Mouse (Mus musculus) hindbrain, embryonic 13.5 days (tissue): Measurements from ENCODE around the gene Bmp10. TPM values are rescaled to one million over a fixed set of nuclear protein-coding genes. Genes with fewer than 3 reads are reported as not detected.
A peak's percentile ranks its signal among the peaks of the same experiment; 100 is the strongest.

Source experiments
- ATAC-seq: fragments of 200-750 bp; cut with Nextera tagmentation; 2 replicates; pipeline ENCODE4 v1.8.0; 2017; ENCODE audit warnings: moderate TSS enrichment; ENCODE audit not compliant: low FRiP score
- H3K27ac ChIP-seq: fragments of 300-500 bp; sonication (generic); 2 replicates; pipeline ENCODE4 v1.5.1; 2015; ENCODE audit warnings: inconsistent platforms, mild to moderate bottlenecking, moderate library complexity
- H3K27me3 ChIP-seq: fragments of 300-500 bp; sonication (generic); 2 replicates; pipeline ENCODE4 v1.6.1; 2015; ENCODE audit warnings: mild to moderate bottlenecking, inconsistent platforms
- H3K36me3 ChIP-seq: fragments of 300-500 bp; sonication (generic); 2 replicates; pipeline ENCODE4 v1.6.1; 2015; ENCODE audit warnings: mild to moderate bottlenecking, inconsistent platforms
- H3K4me1 ChIP-seq: fragments of 300-500 bp; sonication (generic); replicated peaks from 2 replicates; pipeline ENCODE4 v1.6.1; 2015; ENCODE audit warnings: inconsistent platforms
- H3K4me2 ChIP-seq: fragments of 300-500 bp; sonication (generic); 2 replicates; pipeline ENCODE4 v1.6.1; 2015; ENCODE audit warnings: inconsistent platforms, mild to moderate bottlenecking, moderate library complexity
- H3K4me3 ChIP-seq: fragments of 300-500 bp; sonication (generic); 2 replicates; pipeline ENCODE4 v1.5.1; 2015; ENCODE audit warnings: mild to moderate bottlenecking, inconsistent platforms
- H3K9ac ChIP-seq: fragments of 300-500 bp; sonication (generic); 2 replicates; pipeline ENCODE4 v1.6.1; 2015; ENCODE audit warnings: mild to moderate bottlenecking, inconsistent platforms
- H3K9me3 ChIP-seq: fragments of 300-500 bp; sonication (generic); 2 replicates; pipeline ENCODE4 v1.6.1; 2016; ENCODE audit warnings: inconsistent platforms
- WGBS: fragments of 180-500 bp; shearing (Covaris S2); methylation state at CpG from one replicate; pipeline ENCODE4 v1.1.7; 2015; 5-methylcytosine and 5-hydroxymethylcytosine counted together
- polyA plus RNA-seq: library from polyadenylated mRNA; unstranded; fragments of >200 nt; fragmentation: Nextera tagmentation; extraction: Ambion mirVana; gene quantifications from 2 replicates; pipeline ENCODE4 v1.2.1, GENCODE M21; 2015

Bmp10 gene
- not detected in 2 replicates for polyA plus RNA-seq

- Histone ChIP-seq H3K9me3 (no peaks in the 10 kb centered on the region), H3K4me2 (no peak within 1 kb of the TSS), H3K36me3 (no peaks in the 10 kb centered on the region), H3K4me1 (0 out of 2 replicates have a peak, but pooled peaks cover 4% of the 10 kb centered on the region), H3K27ac (no peak within 1 kb of the TSS), H3K9ac (no peak within 1 kb of the TSS), H3K4me3 (no peak within 1 kb of the TSS), H3K27me3 (no peaks in the 10 kb centered on the region)
- no peak for ATAC-seq
- 81% methylated on average over 7 of the region's 7 CpGs for WGBS
Observed at GRCm38 (mm10) chr6:87428487-87429044, at the start of gene Bmp10. Gene Bmp10 (plus strand): TSS chr6:87428994.

GRCm38 (mm10) chr6:87383926-87384691, 44.7 kb upstream of the Bmp10 start:
- Histone ChIP-seq H3K36me3 (no peaks in the 10 kb centered on the region), H3K4me2 (peak overlapping the region; percentile 60), H3K27ac (no peak overlapping the region), H3K9me3 (no peaks in the 10 kb centered on the region), H3K9ac (peak overlapping the region; percentile 53), H3K4me1 (peaks cover 6% of the 10 kb centered on the region), H3K4me3 (peak overlapping the region; percentile 39), H3K27me3 (peaks cover 16% of the 10 kb centered on the region; the same call in 1 of the 2 replicates)
- 9% methylated on average over 24 of the region's 24 CpGs for WGBS
- ATAC-seq: peak; percentile 46; the same call in 1 of the 2 replicates

GRCm38 (mm10) chr6:87384761-87385160, 44.0 kb upstream of the Bmp10 start:
- peaks cover 6% of the 10 kb centered on the region for H3K4me1 ChIP-seq
- H3K27me3 ChIP-seq: peaks cover 16% of the 10 kb centered on the region; the same call in 1 of the 2 replicates
- 69% methylated on average over 5 of the region's 6 CpGs for WGBS
- no peak for ATAC-seq
- H3K9me3 ChIP-seq: no peaks in the 10 kb centered on the region
- H3K9ac ChIP-seq: no peak overlapping the region
- H3K36me3 ChIP-seq: no peaks in the 10 kb centered on the region
- H3K4me2 ChIP-seq: no peak overlapping the region
- H3K27ac ChIP-seq: no peak overlapping the region
- H3K4me3 ChIP-seq: no peak overlapping the region

GRCm38 (mm10) chr6:87386203-87386602, 42.6 kb upstream of the Bmp10 start:
- Histone ChIP-seq H3K9ac (no peak overlapping the region), H3K4me3 (no peak overlapping the region), H3K27me3 (peaks cover 16% of the 10 kb centered on the region; the same call in 1 of the 2 replicates), H3K27ac (no peak overlapping the region), H3K4me2 (no peak overlapping the region), H3K4me1 (peaks cover 6% of the 10 kb centered on the region), H3K36me3 (no peaks in the 10 kb centered on the region), H3K9me3 (no peaks in the 10 kb centered on the region)
- ATAC-seq: no peak
- 14% methylated on average over 7 of the region's 7 CpGs for WGBS

- peaks cover 6% of the 10 kb centered on the region for H3K4me1 ChIP-seq
- H3K9ac ChIP-seq: no peak overlapping the region
- H3K9me3 ChIP-seq: no peaks in the 10 kb centered on the region
- H3K36me3 ChIP-seq: no peaks in the 10 kb centered on the region
- no peak overlapping the region for H3K4me2 ChIP-seq
- H3K27me3 ChIP-seq: peaks cover 16% of the 10 kb centered on the region; the same call in 1 of the 2 replicates
- WGBS: 84% methylated on average over 10 of the region's 10 CpGs
- no peak for ATAC-seq
- no peak overlapping the region for H3K27ac ChIP-seq
- H3K4me3 ChIP-seq: no peak overlapping the region
Observed at GRCm38 (mm10) chr6:87386681-87387080, 42.1 kb upstream of the Bmp10 start.

- WGBS: 70% methylated on average over 7 of the region's 7 CpGs
- Histone ChIP-seq H3K4me2 (no peak within 1 kb of the TSS), H3K4me1 (peaks cover 5% of the 10 kb centered on the region), H3K4me3 (no peak within 1 kb of the TSS), H3K36me3 (no peaks in the 10 kb centered on the region), H3K27ac (no peak within 1 kb of the TSS), H3K9me3 (no peaks in the 10 kb centered on the region), H3K27me3 (peaks cover 5% of the 10 kb centered on the region; the same call in 1 of the 2 replicates), H3K9ac (no peak within 1 kb of the TSS)
- ATAC-seq: no peak
Observed at GRCm38 (mm10) chr6:87388877-87389276, 39.9 kb upstream of the Bmp10 start, which contains the start of gene Gkn3. Gene Gkn3 (minus strand): TSS chr6:87388935.

- WGBS: 38% methylated on average over 5 of the region's 5 CpGs
- no peak overlapping the region for H3K9ac ChIP-seq
Observed at GRCm38 (mm10) chr6:87389455-87389989, 39.3 kb upstream of the Bmp10 start.

GRCm38 (mm10) chr6:87393466-87394205, 35.2 kb upstream of the Bmp10 start:
- ATAC-seq: no peak
- H3K4me3 ChIP-seq: no peak overlapping the region
- 77% methylated on average over 8 of the region's 8 CpGs for WGBS

More at GRCm38 (mm10) chr6:87389455-87389989, 39.3 kb upstream of the Bmp10 start:
- Histone ChIP-seq H3K4me1 (no peaks in the 10 kb centered on the region; the same call in 1 of the 2 replicates), H3K36me3 (no peaks in the 10 kb centered on the region), H3K4me2 (no peak overlapping the region), H3K27ac (no peak overlapping the region), H3K27me3 (peaks cover 5% of the 10 kb centered on the region; the same call in 1 of the 2 replicates), H3K9me3 (no peaks in the 10 kb centered on the region), H3K4me3 (no peak overlapping the region)
- no peak for ATAC-seq

GRCm38 (mm10) chr6:87394783-87395182, 34.0 kb upstream of the Bmp10 start:
- no peaks in the 10 kb centered on the region for H3K9me3 ChIP-seq
- H3K27me3 ChIP-seq: no peaks in the 10 kb centered on the region
- peaks cover 5% of the 10 kb centered on the region; the same call in 1 of the 2 replicates for H3K4me1 ChIP-seq
- no peaks in the 10 kb centered on the region for H3K36me3 ChIP-seq
- H3K4me3 ChIP-seq: no peak overlapping the region
- H3K9ac ChIP-seq: no peak overlapping the region
- no peak for ATAC-seq
- WGBS: 88% methylated on average over 9 of the region's 9 CpGs
- no peak overlapping the region for H3K4me2 ChIP-seq
- H3K27ac ChIP-seq: no peak overlapping the region

More at GRCm38 (mm10) chr6:87393466-87394205, 35.2 kb upstream of the Bmp10 start:
- Histone ChIP-seq H3K4me2 (no peak overlapping the region), H3K9ac (no peak overlapping the region), H3K27me3 (no peaks in the 10 kb centered on the region), H3K9me3 (no peaks in the 10 kb centered on the region), H3K27ac (no peak overlapping the region), H3K36me3 (no peaks in the 10 kb centered on the region), H3K4me1 (no peaks in the 10 kb centered on the region; the same call in 1 of the 2 replicates)

GRCm38 (mm10) chr6:87399137-87399536, 29.7 kb upstream of the Bmp10 start:
- 2% methylated on average over 5 of the region's 5 CpGs for WGBS
- no peak overlapping the region for H3K4me3 ChIP-seq
- no peaks in the 10 kb centered on the region for H3K9me3 ChIP-seq
- peaks cover 5% of the 10 kb centered on the region; the same call in 1 of the 2 replicates for H3K4me1 ChIP-seq
- no peak overlapping the region for H3K27ac ChIP-seq
- no peaks in the 10 kb centered on the region for H3K27me3 ChIP-seq
- no peaks in the 10 kb centered on the region for H3K36me3 ChIP-seq
- no peak for ATAC-seq
- H3K9ac ChIP-seq: no peak overlapping the region
- H3K4me2 ChIP-seq: no peak overlapping the region

GRCm38 (mm10) chr6:87399886-87400566, 28.8 kb upstream of the Bmp10 start:
- WGBS: 56% methylated on average over 4 of the region's 4 CpGs
- H3K27me3 ChIP-seq: no peaks in the 10 kb centered on the region
- no peak for ATAC-seq

More at GRCm38 (mm10) chr6:87399886-87400566, 28.8 kb upstream of the Bmp10 start:
- no peak overlapping the region for H3K4me3 ChIP-seq
- no peak overlapping the region for H3K9ac ChIP-seq
- no peak overlapping the region for H3K4me2 ChIP-seq
- no peaks in the 10 kb centered on the region for H3K9me3 ChIP-seq
- H3K27ac ChIP-seq: no peak overlapping the region
- no peaks in the 10 kb centered on the region for H3K36me3 ChIP-seq
- peaks cover 5% of the 10 kb centered on the region; the same call in 1 of the 2 replicates for H3K4me1 ChIP-seq
